Mouse (Mus musculus) MN1 (cell line): Measurements from ENCODE around the gene Dpp4.

ENCODE experiments used
- DNase-seq: peaks from one replicate; pipeline ENCODE4 v3.0.0-alpha.2; 2016; ENCODE audit warnings: low spot score

Gene Dpp4

GRCm38 (mm10) chr2:62360872-62361271 lies 51.2 kb downstream of the Dpp4 start:
- DNase-seq: no peak

DNA sequence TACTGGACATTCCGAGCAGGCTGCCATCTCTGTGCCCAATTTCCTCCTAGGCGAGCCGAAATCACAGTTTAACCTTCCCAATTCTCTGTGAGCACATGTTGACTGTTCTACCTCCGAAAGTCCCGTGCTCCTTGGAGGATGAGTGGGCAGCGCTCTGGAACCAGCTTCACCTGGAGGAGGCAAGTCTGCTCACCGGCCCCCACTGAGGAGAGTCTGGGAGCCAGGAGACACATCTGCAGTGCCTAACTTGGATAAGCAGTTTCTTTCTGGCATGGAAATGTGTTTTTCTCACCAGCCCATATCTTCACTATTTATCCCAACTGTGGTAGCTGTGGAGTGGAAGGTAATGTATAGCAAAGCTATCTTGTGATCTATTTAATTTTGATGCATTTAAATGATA lies 54.8 kb downstream of the Dpp4 start:
- DNase-seq: no peak

GRCm38 (mm10) chr2:62356606-62357005 lies 55.4 kb downstream of the Dpp4 start:
- no peak for DNase-seq

GRCm38 (mm10) chr2:62355766-62356165 lies 56.3 kb downstream of the Dpp4 start:
- DNase-seq: no peak

DNA sequence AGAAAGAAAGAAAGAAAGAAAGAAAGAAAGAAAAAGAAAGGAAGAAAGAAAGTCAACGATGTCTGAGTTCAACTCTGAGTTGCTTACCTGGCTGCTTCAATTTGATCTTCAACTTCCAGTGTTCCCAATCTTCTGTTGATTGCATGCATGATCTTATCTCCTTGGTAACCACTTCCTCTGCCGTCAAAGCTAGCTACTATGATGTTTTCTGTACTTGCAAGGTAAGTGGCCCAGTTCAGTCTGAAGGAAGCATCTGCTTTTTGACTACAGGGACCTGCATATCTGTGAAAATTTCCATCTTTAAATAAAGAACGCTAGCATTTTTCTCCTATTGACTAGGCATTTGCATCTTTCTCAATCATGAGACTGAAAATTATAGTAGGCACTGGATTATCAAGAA lies 60.0 kb downstream of the Dpp4 start:
- no peak for DNase-seq

DNA sequence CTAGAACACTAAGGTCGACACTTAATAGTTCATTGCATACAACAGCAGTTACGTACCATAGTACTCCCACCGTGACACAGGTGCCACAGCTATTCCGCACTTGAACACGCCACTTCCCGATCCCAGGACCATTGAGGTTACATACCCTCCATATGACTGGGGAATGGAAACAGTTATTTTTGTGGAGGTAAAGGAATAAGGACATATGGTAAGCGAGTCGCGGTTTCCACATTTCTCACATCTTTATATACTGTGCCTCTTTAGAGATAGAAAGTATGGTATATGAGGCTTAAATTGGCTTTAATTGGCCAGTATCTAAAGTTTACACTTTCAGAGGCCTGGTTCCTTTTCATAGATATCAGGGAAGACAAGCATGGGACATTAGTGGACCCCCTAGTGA lies 64.3 kb downstream of the Dpp4 start:
- no peak for DNase-seq

DNA sequence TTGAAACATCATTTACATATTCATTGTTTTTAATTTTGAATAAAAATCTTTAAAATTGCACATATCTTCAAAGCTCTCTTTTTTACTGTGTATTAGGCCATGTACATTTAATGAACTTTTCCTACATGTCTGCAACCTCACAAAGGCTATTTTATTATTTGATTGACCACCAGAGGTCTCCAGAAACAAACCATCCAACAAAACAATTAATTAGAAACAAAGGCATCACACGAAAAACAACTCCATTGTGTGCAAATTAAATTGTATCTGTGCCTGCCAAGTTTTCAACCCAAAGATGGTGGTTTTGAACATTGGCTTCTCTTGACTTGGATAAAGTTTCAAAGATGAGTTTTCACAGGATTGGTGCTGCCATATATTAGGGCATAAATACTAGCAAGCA lies 65.3 kb downstream of the Dpp4 start:
- no peak for DNase-seq

- no peak for DNase-seq
Observed at GRCm38 (mm10) chr2:62344367-62344766, 67.7 kb downstream of the Dpp4 start.

DNA sequence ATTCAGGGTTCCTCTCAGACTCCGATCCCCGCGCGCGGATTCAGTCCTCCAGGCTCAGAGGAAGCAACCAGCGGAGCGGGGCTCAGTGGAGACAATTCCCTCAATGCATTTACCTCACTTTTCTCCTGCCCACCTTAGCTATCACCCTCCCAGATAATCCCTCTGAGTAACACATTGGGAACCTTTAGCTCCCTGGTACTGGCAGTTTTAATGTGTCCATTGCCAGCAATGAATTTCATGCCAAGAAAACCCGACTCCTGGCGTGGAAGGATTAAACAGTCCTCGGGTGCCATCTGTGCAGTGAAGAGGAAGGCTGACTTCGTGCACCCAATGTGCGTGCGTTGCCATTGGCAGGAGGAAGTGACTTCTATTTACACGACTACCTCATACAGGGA lies 70.3 kb downstream of the Dpp4 start:
- DNase-seq: no peak

DNA sequence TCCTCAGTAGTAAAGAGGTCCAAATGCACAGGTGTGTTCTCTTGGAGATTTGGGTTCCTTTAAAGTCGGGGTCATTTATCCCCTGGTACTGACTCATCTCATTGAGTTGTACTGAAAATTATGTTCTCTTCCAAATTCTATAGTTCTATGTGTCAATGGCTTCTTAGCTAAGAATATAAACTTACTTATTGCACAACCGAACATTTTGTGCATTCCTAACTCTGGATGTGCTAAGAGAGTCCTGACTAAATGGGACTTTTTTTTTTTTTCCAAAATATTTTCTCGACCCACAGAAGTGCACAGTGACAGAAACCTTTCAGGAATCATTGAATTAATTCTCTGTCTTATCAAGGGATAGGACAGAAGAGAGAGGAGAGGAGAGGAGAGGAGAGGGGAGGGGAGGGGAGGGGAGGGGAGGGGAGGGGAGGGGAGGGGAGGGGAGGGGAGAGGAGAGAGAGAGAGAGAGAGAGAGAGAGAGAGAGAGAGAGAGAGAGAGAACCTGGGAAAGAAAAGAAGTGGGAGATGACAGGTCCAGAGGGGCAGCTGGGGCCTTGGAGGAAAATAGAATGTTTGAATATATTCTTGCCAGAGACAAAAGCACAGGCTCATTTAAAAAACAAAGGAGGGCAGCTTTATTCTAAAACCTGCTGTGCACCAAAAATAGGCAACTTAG lies 70.8 kb downstream of the Dpp4 start:
- DNase-seq: no peak

DNA sequence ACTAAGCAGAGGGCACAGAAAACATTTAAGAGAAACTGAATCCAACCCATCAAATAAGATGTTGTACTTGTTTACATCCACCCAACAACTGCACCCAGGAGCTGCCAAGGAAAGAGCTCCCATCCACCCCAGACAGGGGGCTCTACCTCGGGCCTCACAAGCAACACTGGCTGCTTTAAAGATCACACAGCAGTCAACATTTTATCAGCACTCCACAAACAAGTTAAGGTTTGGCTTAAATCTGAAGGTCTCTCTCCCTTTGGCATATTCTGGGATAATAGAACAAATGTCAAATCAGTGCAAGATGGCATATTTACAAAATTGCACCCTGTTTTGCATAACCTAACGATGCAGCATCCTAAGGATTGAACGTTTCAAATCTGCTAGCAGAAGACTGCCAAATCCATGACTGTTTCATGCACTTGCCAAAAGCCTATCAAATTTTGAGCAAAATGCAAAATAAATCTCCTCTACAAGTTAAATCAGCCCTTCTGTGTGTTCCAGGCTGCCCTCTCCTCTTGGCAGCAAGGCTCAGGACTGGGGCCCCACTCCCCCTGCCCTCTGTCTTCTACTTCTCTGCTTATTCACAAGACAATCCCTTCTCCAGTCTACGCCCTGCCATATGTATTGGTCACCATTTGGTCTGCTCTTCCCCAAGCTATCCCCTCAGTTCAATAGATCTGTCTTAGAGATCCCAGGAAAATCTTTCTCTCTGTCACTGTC lies 72.6 kb downstream of the Dpp4 start:
- no peak for DNase-seq

GRCm38 (mm10) chr2:62337086-62337485 lies 74.9 kb downstream of the Dpp4 start:
- no peak for DNase-seq

DNA sequence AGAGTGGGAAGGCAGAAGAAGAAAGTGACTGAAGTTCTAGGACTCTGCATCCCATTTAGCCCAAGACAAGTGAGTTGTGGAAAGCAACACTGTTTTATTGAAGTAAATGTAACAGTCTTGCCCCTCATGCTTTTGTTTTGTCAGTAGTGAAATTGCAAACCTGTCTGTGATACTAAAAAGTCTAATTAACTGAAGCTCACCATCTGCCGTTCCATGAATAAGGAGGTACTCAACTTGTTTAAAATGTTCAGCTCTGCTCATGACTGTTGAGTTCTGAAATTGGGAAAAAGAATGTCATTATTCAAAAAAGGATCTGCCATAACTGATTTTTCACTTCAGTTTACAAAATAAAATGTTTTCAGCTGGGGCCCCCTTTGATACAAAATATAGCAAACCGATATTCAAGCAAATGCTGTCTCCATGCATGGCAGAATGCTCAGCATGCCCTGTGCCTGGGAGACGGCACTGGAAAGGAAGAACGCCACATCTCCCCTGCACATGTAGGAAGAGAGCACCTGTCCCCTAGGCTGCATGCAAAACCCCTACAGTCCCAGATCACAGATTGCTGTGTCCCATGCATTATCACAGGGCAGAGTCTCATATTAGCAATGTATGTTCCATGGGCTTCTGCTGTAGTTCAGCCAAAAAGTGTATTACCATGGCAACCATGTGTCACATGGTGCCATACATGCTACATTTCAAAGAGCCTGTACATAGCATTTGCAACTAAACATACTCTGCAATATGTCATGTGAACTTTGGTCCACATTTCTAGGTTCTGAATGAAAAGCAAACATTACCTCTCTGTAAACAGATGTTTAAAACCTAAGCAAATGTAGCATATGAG lies 77.4 kb downstream of the Dpp4 start:
- no peak for DNase-seq

GRCm38 (mm10) chr2:62332465-62332864 lies 79.6 kb downstream of the Dpp4 start:
- no peak for DNase-seq

- DNase-seq: no peak
Observed at GRCm38 (mm10) chr2:62331913-62332312, 80.1 kb downstream of the Dpp4 start.

GRCm38 (mm10) chr2:62325388-62325787 lies 86.6 kb downstream of the Dpp4 start:
- no peak for DNase-seq

DNA sequence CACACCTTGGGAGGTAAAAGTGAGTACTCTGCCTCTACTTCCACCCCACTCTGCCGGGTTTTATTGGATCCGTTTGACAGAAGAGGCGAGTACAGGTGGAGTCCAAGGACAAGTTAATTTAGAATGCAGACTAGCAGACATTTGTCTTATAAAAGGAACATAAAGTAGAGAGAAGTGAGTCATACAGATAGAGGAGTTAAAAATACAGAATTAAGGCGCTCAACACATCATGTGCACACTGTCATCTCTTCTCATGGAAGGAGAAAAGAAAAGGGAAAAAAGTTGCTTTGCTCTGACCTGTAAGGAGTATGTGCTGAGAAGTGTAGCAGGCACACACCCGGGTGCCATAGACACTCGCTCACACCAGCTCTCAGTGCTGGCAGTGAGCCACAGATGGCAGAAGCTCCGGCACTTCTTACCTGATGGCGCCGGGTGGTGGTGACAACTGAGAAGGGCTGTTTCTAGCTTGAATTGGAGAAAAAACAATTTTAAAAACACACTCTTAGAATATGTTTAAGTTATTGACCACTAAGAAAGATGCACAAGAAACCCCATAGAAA lies 88.9 kb downstream of the Dpp4 start:
- DNase-seq: no peak

- DNase-seq: no peak
Observed at GRCm38 (mm10) chr2:62319489-62319888, 92.5 kb downstream of the Dpp4 start.

DNA sequence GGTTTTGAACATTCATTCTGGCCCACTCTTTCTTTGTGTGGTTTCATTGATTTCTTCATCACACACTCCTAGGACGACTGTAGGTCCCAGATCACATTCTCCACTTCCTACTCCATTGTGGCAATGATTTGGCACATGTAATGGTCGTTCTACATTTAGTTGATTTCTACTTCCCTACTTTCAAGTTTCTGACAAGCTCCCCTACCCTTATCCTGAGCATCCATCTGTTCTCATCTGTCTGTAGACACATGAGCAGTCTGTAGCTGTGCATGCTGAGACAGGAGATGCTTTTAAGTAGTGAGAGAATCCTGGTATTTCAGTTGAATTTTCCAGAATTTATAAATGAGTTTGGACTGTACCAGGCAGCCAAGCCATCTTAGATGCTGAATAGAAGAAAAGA lies 95.1 kb downstream of the Dpp4 start:
- DNase-seq: no peak

DNA sequence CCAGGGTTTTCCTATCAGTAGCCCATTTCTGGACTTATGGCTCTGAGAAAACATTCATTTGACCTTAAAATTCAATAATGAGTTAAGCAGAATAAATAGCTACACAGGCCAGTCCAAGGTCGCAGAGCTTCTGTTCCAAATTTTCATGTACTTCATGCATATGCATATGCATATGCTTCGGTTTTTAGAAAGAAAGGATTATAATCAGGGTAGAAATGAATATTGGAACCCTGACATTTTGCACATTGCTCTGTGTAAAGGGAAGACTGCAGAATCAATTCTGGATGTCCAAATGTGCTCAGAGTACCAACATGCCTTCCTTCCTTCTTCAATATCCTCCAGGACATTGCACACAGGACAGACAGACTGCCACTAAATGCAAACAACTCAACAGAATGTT lies 104.6 kb downstream of the Dpp4 start:
- no peak for DNase-seq

GRCm38 (mm10) chr2:62306978-62307377 lies 105.1 kb downstream of the Dpp4 start:
- DNase-seq: no peak

GRCm38 (mm10) chr2:62301716-62302115 lies 110.3 kb downstream of the Dpp4 start:
- no peak for DNase-seq

DNA sequence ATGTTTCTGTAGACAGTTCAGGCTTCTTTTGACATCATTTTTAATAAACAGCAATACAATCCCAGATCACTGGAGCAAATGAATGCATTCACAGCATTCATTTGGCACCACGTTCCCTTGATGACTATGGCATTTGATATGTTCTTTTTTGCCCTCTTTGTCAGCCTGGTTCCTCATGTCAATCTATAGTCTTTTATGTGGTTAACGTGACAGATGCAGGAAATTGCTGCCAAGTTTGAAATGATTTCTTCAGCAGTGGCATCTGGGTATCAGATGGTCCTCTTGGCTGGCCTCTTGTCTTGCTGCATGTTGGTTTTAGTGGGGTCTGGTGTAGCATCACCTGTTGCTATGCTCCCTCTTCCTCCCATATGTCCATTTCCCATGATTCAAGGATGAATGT lies 118.2 kb downstream of the Dpp4 start:
- DNase-seq: no peak
